Mouse (Mus musculus): Measurements from ENCODE around the gene Zfand2a.

GRCm38 (mm10) chr5:139460384-139461067, 23.8 kb downstream of the Zfand2a start, which contains the start of gene 3110082I17Rik:
- TF ChIP-seq POLR2A (IDR thresholded peaks at IDR 0.05; ENCODE audit: low read depth, low read length) (no peak), CTCF (conservative IDR thresholded peaks at IDR 0.05; ENCODE audit: insufficient read depth, insufficient read length, low read depth, low read length) (no peak)
